Mouse (Mus musculus) liver, adult 2 months (tissue): ENCODE data around the gene Creb3. TPM values are rescaled to one million over a fixed set of nuclear protein-coding genes. Genes with fewer than 3 reads are reported as not detected.
A peak's percentile ranks its signal among the peaks of the same experiment; 100 is the strongest.

Experiments used
- DNase-seq: peaks from one replicate; pipeline ENCODE4 v3.0.0-alpha.2; 2011; ENCODE audit warnings: low read depth, low spot score; ENCODE audit errors: extremely low read depth
- H3K27ac ChIP-seq: fragments of 200-500 bp; replicated peaks from 2 replicates; pipeline ENCODE4 v1.5.1; 2012; ENCODE audit warnings: low read depth, mild to moderate bottlenecking, control low read depth, inconsistent platforms, low read length; ENCODE audit not compliant: insufficient read depth
- H3K27me3 ChIP-seq: fragments of 200-500 bp; 2 replicates; pipeline ENCODE4 v1.6.1; 2012; ENCODE audit warnings: mild to moderate bottlenecking, moderate library complexity, low read length, inconsistent platforms; ENCODE audit not compliant: control insufficient read depth, insufficient read depth
- H3K36me3 ChIP-seq: fragments of 200-500 bp; 2 replicates; pipeline ENCODE4 v1.6.1; 2012; ENCODE audit warnings: low read length, inconsistent platforms; ENCODE audit not compliant: control insufficient read depth, insufficient read depth
- H3K4me1 ChIP-seq: fragments of 200-500 bp; 2 replicates; pipeline ENCODE4 v1.6.1; 2011; ENCODE audit warnings: low read length; ENCODE audit not compliant: control insufficient read depth, insufficient read depth
- H3K4me3 ChIP-seq: fragments of 200-500 bp; 2 replicates; pipeline ENCODE4 v1.5.1; 2011; ENCODE audit warnings: low read depth, mild to moderate bottlenecking, control low read depth, low read length, moderate library complexity; ENCODE audit not compliant: insufficient read depth
- H3K79me2 ChIP-seq: fragments of 200-500 bp; 2 replicates; pipeline ENCODE4 v1.6.1; 2012; ENCODE audit warnings: inconsistent platforms, mild to moderate bottlenecking, low read length, moderate library complexity; ENCODE audit not compliant: control insufficient read depth, insufficient read depth
- H3K9ac ChIP-seq: fragments of 200-500 bp; 2 replicates; pipeline ENCODE4 v1.6.1; 2012; ENCODE audit warnings: low read depth, mild to moderate bottlenecking, control low read depth, inconsistent platforms, low read length
- CTCF ChIP-seq: fragments of 200-500 bp; IDR thresholded peaks from 2 replicates; pipeline ENCODE4 v1.5.1; 2011; ENCODE audit warnings: low read depth, low read length, control low read depth
- POLR2A ChIP-seq: fragments of 200-500 bp; IDR thresholded peaks from 2 replicates; pipeline ENCODE4 v1.6.1; 2011; ENCODE audit warnings: low read length, control low read depth; ENCODE audit not compliant: insufficient read depth; ENCODE audit errors: extremely low read depth
- WGBS: fragments of 180-500 bp; shearing (Covaris S2); methylation state at CpG from one replicate; pipeline ENCODE4 v1.1.7; 2018; 5-methylcytosine and 5-hydroxymethylcytosine counted together
- polyA plus RNA-seq: library from polyadenylated mRNA; depleted of rRNA; stranded (reverse); fragments of >200 nt; gene quantifications from 2 replicates; pipeline ENCODE4 v1.2.3, GENCODE M21; 2012
- total RNA-seq: library from RNA; depleted of rRNA; stranded (reverse); fragments of >200 nt; gene quantifications from 2 replicates; pipeline ENCODE4 v1.2.3, GENCODE M21; 2014

Gene Creb3
- total and polyA plus RNA-seq, 2 experiments, result 41.1 to 62.0 TPM

DNA sequence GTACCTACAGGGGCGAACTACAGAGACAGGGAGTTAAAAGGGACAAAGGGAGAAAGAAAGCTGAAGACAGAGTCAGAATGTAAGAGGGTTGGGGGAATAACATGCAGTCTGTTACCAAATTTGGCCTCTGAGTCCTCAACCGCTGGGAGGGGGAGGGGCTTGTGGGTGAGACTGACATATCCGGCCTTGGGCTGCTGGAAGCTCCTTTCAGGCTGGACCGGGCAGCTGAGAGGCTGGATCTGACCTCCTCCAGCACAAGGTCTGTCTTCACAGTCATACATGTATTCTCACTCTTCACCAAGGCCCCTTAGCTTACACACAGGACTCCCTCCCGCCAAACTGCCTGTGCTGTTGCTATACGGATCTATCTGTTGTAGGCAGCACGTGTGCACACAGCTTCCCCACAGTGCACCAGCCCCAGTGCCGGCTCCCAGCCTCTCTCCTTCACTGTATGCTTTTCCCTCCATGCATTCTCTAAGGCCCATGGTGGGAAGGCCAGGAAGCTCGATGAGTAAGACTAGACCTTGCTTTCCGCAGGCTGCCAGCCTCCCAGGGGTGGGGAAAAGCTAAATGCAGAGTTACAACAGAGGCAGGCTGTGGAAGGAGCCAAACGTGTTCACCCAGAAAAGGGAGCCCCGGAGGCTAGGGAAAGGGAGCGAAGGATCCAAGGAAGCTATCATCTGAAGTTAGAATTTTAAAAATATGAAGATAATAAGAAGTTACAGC is 3.3 kb upstream of the Creb3 start:
- Histone ChIP-seq H3K79me2 (peaks cover 23% of the 10 kb centered on the region), H3K4me3 (peak overlapping the region; percentile 26; the same call in 1 of the 2 replicates), H3K9ac (peak overlapping the region; percentile 51), H3K36me3 (peaks cover 28% of the 10 kb centered on the region), H3K27ac (peak overlapping the region; percentile 18; the same call in 1 of the 2 replicates), H3K27me3 (no peaks in the 10 kb centered on the region), H3K4me1 (peaks cover 24% of the 10 kb centered on the region)
- TF ChIP-seq POLR2A (no peak), CTCF (no peak)
- 34% methylated on average over 13 of the region's 13 CpGs for WGBS
- peak; percentile 39 for DNase-seq

DNA sequence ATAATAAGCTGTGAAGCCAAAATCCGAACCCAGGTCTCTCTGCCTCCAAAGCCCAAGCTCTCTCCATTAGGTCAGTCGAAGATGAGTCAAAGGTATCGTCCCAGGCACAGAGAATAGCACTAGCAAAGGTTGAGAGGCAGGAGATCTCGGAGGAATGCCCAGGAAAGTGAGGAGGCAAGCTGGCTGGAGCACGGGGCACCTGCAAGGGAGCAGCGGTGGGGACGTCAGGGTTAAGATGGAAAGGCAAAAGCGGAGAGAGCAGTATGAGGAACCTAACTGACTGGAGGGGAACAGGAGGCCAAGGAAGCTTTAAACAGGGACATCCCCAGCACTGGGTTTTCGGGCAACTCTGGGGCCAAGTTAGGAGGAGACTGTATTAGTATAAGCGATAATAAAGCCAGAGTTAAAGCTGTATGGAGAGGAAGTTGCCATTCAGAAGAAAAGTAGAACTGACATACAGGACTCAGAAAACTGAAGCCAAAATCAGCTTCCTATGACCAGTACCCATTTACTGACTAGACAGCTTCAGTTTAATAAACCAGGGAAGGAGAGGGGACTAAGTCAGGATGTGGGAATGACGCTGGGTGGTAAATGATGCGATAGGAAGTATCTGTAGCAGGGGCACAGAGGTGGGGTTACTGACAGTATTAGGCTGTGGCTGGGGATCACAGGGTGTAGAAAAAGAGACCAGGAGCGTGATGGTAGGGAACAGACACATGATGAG is 2.5 kb upstream of the Creb3 start:
- H3K36me3 ChIP-seq, result peaks cover 23% of the 10 kb centered on the region
- WGBS, result 70% methylated on average over 13 of the region's 13 CpGs
- peaks cover 24% of the 10 kb centered on the region for H3K4me1 ChIP-seq
- H3K79me2 ChIP-seq, result peaks cover 23% of the 10 kb centered on the region
- peak overlapping the region; percentile 28 for H3K9ac ChIP-seq
- DNase-seq, result peak; percentile 26
- H3K27ac ChIP-seq, result peak overlapping the region; percentile 60
- TF ChIP-seq POLR2A, result no peak
- TF ChIP-seq CTCF, result no peak
- H3K4me3 ChIP-seq, result peak overlapping the region; percentile 28
- no peaks in the 10 kb centered on the region for H3K27me3 ChIP-seq

DNA sequence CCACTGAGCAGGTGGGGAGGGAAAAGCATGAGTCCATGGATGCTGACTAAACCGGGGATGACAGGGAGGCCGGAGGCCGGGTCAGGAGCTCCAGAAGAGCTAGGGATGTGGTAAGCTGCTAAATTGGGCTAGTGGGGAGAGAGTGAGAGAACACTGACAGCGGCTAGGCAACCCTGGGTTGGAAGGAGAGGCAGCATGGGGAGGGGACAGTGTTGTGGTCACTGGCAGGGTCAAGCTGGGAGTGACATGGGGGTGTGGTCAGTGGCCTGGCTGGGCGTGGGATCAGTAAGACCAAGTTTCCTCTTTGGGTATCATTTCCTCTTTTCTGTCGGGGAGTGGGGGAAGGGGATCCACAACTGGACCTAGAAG is 1.9 kb upstream of the Creb3 start:
- peak overlapping the region; percentile 28 for H3K9ac ChIP-seq
- H3K4me1 ChIP-seq, result peaks cover 24% of the 10 kb centered on the region
- 30% methylated on average over 6 of the region's 6 CpGs for WGBS
- peaks cover 23% of the 10 kb centered on the region for H3K79me2 ChIP-seq
- H3K36me3 ChIP-seq, result peaks cover 23% of the 10 kb centered on the region
- DNase-seq, result peak; percentile 53
- H3K4me3 ChIP-seq, result peak overlapping the region; percentile 28
- no peaks in the 10 kb centered on the region for H3K27me3 ChIP-seq
- peak overlapping the region; percentile 60 for H3K27ac ChIP-seq
- TF ChIP-seq POLR2A (no peak), CTCF (no peak)

DNA sequence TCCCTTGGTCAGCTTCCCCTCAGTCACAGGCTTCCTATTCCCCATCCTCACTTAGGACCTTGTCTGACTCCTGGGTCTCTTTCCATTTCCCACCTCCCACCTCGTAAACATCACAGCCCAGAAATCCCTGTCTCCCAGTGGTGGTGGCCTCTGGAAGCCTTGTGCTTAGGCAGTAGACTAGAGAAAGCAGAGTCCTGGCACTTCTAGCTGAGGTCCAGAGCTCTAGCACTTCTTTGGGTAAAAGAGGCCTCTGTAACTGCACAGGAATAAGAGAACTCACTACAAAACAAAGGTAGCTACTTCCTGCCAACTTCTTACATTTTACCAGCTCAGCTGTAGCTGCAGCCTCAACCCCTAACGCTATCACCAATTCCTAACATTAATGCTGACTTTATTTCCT is 1.2 kb upstream of the Creb3 start:
- peaks cover 23% of the 10 kb centered on the region for H3K79me2 ChIP-seq
- H3K9ac ChIP-seq, result peak overlapping the region; percentile 60
- H3K27ac ChIP-seq, result peak overlapping the region; percentile 65
- peaks cover 24% of the 10 kb centered on the region for H3K4me1 ChIP-seq
- peak overlapping the region; percentile 25 for H3K4me3 ChIP-seq
- DNase-seq, result no peak
- 11% methylated on average over 2 of the region's 2 CpGs for WGBS
- TF ChIP-seq POLR2A, result no peak
- no peak for TF ChIP-seq CTCF
- H3K36me3 ChIP-seq, result peaks cover 22% of the 10 kb centered on the region
- no peaks in the 10 kb centered on the region for H3K27me3 ChIP-seq

DNA sequence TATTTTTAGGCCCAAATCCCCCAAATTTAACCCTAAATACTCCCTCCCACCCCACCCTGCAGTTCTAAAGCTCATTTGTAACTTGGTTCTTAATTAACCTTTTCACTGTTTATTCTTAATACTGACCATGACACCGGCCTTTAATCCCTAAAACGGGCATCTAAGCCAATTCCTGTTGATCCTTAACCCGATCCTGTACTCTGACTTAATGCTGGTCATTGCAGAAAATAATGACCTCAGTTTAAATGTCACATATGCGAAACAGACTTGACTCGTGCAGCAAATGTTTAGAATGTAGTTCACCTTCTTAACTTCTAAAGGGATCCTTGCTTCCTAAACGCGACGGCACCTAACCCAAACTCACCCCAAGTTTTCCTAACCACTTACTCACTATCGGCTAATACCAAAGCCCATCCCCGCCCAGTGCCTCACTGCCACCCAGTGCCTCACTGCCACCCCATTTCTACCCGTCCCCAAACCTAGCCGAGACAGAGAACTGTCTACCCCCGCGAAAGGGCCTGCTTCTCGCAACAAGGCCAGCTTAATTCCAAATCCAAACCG is 616 bp upstream of the Creb3 start:
- TF ChIP-seq POLR2A (0 out of 2 replicates have a peak, but pooled peaks have one; percentile 9), CTCF (no peak)
- Histone ChIP-seq H3K27ac (peak overlapping the region; percentile 88), H3K4me1 (peaks cover 24% of the 10 kb centered on the region), H3K4me3 (peak overlapping the region; percentile 87), H3K27me3 (no peaks in the 10 kb centered on the region), H3K36me3 (peaks cover 20% of the 10 kb centered on the region; the same call in 1 of the 2 replicates), H3K9ac (peak overlapping the region; percentile 95), H3K79me2 (peaks cover 21% of the 10 kb centered on the region)
- under 1% methylated on average over 16 of the region's 16 CpGs for WGBS
- DNase-seq, result peak; percentile 73
